Mouse (Mus musculus): Measurements from ENCODE around the gene Adap2.

- TF ChIP-seq POLR2A (IDR thresholded peaks at IDR 0.05; ENCODE audit: borderline replicate concordance, extremely low read depth, low read depth, low read length): no peak
- no peak for TF ChIP-seq CTCF (IDR thresholded peaks at IDR 0.05; ENCODE audit: insufficient read depth, low read length)
Observed at GRCm38 (mm10) chr11:80154501-80154900, 596 bp downstream of the Adap2 start.

Data from lung, adult 2 months (tissue).